Mouse (Mus musculus) kidney, postnatal 0 days (tissue): ENCODE data around the gene Zc2hc1c. TPM values are rescaled to one million over a fixed set of nuclear protein-coding genes. Genes with fewer than 3 reads are reported as not detected.

Experiments used
- ATAC-seq: fragments of 200-750 bp; cut with Nextera tagmentation; replicated peaks from 2 replicates; pipeline ENCODE4 v1.8.0; 2017; ENCODE audit warnings: low read depth, moderate number of reproducible peaks, moderate TSS enrichment, moderate library complexity; ENCODE audit not compliant: low FRiP score
- DNase-seq: peaks from one replicate; pipeline ENCODE4 v3.0.0-alpha.2; 2016; ENCODE audit warnings: low spot score
- H3K27ac ChIP-seq: fragments of 300-500 bp; sonication (generic); 2 replicates; pipeline ENCODE4 v1.5.1; 2014; ENCODE audit warnings: mild to moderate bottlenecking
- H3K27me3 ChIP-seq: fragments of 300-500 bp; sonication (generic); 2 replicates; pipeline ENCODE4 v1.6.1; 2014; ENCODE audit warnings: low read length, mixed read lengths; ENCODE audit not compliant: insufficient read depth
- H3K36me3 ChIP-seq: fragments of 300-500 bp; sonication (generic); 2 replicates; pipeline ENCODE4 v1.6.1; 2014; ENCODE audit warnings: low read length, mixed read lengths; ENCODE audit not compliant: insufficient read depth
- H3K4me1 ChIP-seq: fragments of 300-500 bp; sonication (generic); replicated peaks from 2 replicates; pipeline ENCODE4 v1.6.1; 2014; ENCODE audit warnings: antibody characterized with exemption, low read length, mixed read lengths; ENCODE audit not compliant: insufficient read depth
- H3K4me2 ChIP-seq: fragments of 300-500 bp; sonication (generic); 2 replicates; pipeline ENCODE4 v1.6.1; 2014; ENCODE audit warnings: mild to moderate bottlenecking, low read length, moderate library complexity, mixed read lengths
- H3K4me3 ChIP-seq: fragments of 300-500 bp; sonication (generic); replicated peaks from 2 replicates; pipeline ENCODE4 v1.5.1; 2014; ENCODE audit warnings: low read depth, low read length
- H3K9ac ChIP-seq: fragments of 300-500 bp; sonication (generic); 2 replicates; pipeline ENCODE4 v1.6.1; 2014; ENCODE audit warnings: low read depth, low read length
- H3K9me3 ChIP-seq: fragments of 300-500 bp; sonication (generic); replicated peaks from 2 replicates; pipeline ENCODE4 v1.6.1; 2016; ENCODE audit warnings: low read length, inconsistent platforms, mixed read lengths
- CTCF ChIP-seq: IDR thresholded peaks from 2 replicates; pipeline ENCODE4 v1.5.1; 2016; ENCODE audit warnings: antibody characterized with exemption, low read depth, mild to moderate bottlenecking, moderate library complexity
- WGBS: fragments of 180-500 bp; shearing (Covaris S2); extraction: QIAGEN DNeasy Blood & Tissue Kit; methylation state at CpG from one replicate; pipeline ENCODE4 v1.1.7; 2014; 5-methylcytosine and 5-hydroxymethylcytosine counted together
- polyA plus RNA-seq: library from polyadenylated mRNA; unstranded; fragments of >200 nt; fragmentation: Nextera tagmentation; extraction: Ambion mirVana; gene quantifications from 2 replicates; pipeline ENCODE4 v1.2.1, GENCODE M21; 2015

Zc2hc1c gene
- polyA plus RNA-seq = 3.5 TPM in 2 replicates

- ATAC-seq (peak; percentile 87), DNase-seq (peak; percentile 97)
- peak within 1 kb of the TSS; percentile 74 for H3K27ac ChIP-seq
- H3K9ac ChIP-seq = peak within 1 kb of the TSS; percentile 55
- peak within 1 kb of the TSS; percentile 86 for H3K4me2 ChIP-seq
- no peaks in the 10 kb centered on the region for H3K36me3 ChIP-seq
- H3K27me3 ChIP-seq = no peaks in the 10 kb centered on the region
- peak within 1 kb of the TSS; percentile 44 for H3K4me3 ChIP-seq
- no peaks in the 10 kb centered on the region for H3K9me3 ChIP-seq
- TF ChIP-seq CTCF = no peak
- peaks cover 15% of the 10 kb centered on the region; the same call in 1 of the 2 replicates for H3K4me1 ChIP-seq
- 3% methylated on average over 31 of the region's 31 CpGs for WGBS
Observed at GRCm38 (mm10) chr12:85288486-85289156, at the start of gene Zc2hc1c. Zc2hc1c (plus strand) TSS chr12:85288591.

GRCm38 (mm10) chr12:85252083-85252482 is 36.3 kb upstream of the Zc2hc1c start:
- Histone ChIP-seq H3K27ac (no peak overlapping the region), H3K4me1 (no peaks in the 10 kb centered on the region; the same call in 1 of the 2 replicates), H3K4me2 (no peak overlapping the region), H3K36me3 (no peaks in the 10 kb centered on the region), H3K9me3 (no peaks in the 10 kb centered on the region), H3K27me3 (no peaks in the 10 kb centered on the region), H3K9ac (no peak overlapping the region), H3K4me3 (no peak overlapping the region)
- WGBS = 76% methylated on average over 3 of the region's 3 CpGs
- TF ChIP-seq CTCF = no peak
- DNase-seq = no peak
- no peak for ATAC-seq

- Histone ChIP-seq H3K4me1 (no peaks in the 10 kb centered on the region; the same call in 1 of the 2 replicates), H3K9me3 (no peaks in the 10 kb centered on the region), H3K4me3 (no peak overlapping the region), H3K4me2 (no peak overlapping the region), H3K27me3 (no peaks in the 10 kb centered on the region), H3K27ac (peak overlapping the region; percentile 6; the same call in 1 of the 2 replicates), H3K36me3 (no peaks in the 10 kb centered on the region), H3K9ac (no peak overlapping the region)
- no peak for TF ChIP-seq CTCF
- WGBS = 29% methylated on average over 7 of the region's 7 CpGs
- DNase-seq = peak; percentile 82
- ATAC-seq = no peak; the same call in 1 of the 2 replicates
Observed at GRCm38 (mm10) chr12:85256074-85256751, 32.2 kb upstream of the Zc2hc1c start.

GRCm38 (mm10) chr12:85257008-85257639 is 31.3 kb upstream of the Zc2hc1c start:
- DNase-seq (peak; percentile 54), ATAC-seq (no peak)
- H3K36me3 ChIP-seq = no peaks in the 10 kb centered on the region
- no peak overlapping the region for H3K4me2 ChIP-seq
- H3K4me1 ChIP-seq = no peaks in the 10 kb centered on the region; the same call in 1 of the 2 replicates
- H3K4me3 ChIP-seq = no peak overlapping the region
- TF ChIP-seq CTCF = no peak
- WGBS = 45% methylated on average over 7 of the region's 7 CpGs
- H3K27ac ChIP-seq = 0 out of 2 replicates have a peak overlapping the region, but pooled peaks have one; percentile 19
- no peaks in the 10 kb centered on the region for H3K27me3 ChIP-seq
- 0 out of 2 replicates have a peak overlapping the region, but pooled peaks have one; percentile 8 for H3K9ac ChIP-seq
- no peaks in the 10 kb centered on the region for H3K9me3 ChIP-seq

- peak; percentile 85 for DNase-seq
- Histone ChIP-seq H3K4me2 (no peak overlapping the region), H3K27ac (no peak overlapping the region), H3K27me3 (no peaks in the 10 kb centered on the region), H3K9me3 (no peaks in the 10 kb centered on the region), H3K4me1 (0 out of 2 replicates have a peak, but pooled peaks cover 5% of the 10 kb centered on the region), H3K36me3 (no peaks in the 10 kb centered on the region), H3K9ac (no peak overlapping the region), H3K4me3 (no peak overlapping the region)
- no peak for TF ChIP-seq CTCF
- ATAC-seq = no peak
- WGBS = 22% methylated on average over 10 of the region's 10 CpGs
Observed at GRCm38 (mm10) chr12:85262489-85262888, 25.9 kb upstream of the Zc2hc1c start.

- ATAC-seq (no peak), DNase-seq (no peak)
- no peak overlapping the region for H3K4me2 ChIP-seq
- WGBS = 71% methylated on average over 5 of the region's 5 CpGs
- H3K27ac ChIP-seq = no peak overlapping the region
- no peak overlapping the region for H3K4me3 ChIP-seq
- H3K9me3 ChIP-seq = no peaks in the 10 kb centered on the region
- H3K4me1 ChIP-seq = 0 out of 2 replicates have a peak, but pooled peaks cover 5% of the 10 kb centered on the region
- H3K27me3 ChIP-seq = no peaks in the 10 kb centered on the region
- no peak for TF ChIP-seq CTCF
- H3K36me3 ChIP-seq = no peaks in the 10 kb centered on the region
- H3K9ac ChIP-seq = no peak overlapping the region
Observed at GRCm38 (mm10) chr12:85263190-85263589, 25.2 kb upstream of the Zc2hc1c start.
